Mouse (Mus musculus): ENCODE data around the gene Chd2.

- TF ChIP-seq CTCF (IDR thresholded peaks at IDR 0.05; ENCODE audit: extremely low read depth, insufficient read depth, insufficient read length, insufficient replicate concordance), result no peak
- TF ChIP-seq POLR2A (IDR thresholded peaks at IDR 0.05; ENCODE audit: low read depth, low read length), result no peak
Measured at GRCm38 (mm10) chr7:73577888-73578421, 36.3 kb upstream of the Chd2 start.
